Mouse (Mus musculus) lung, adult 2 months (tissue): Measurements from ENCODE around the gene Nav2.

Experiments
- CTCF ChIP-seq: fragments of 200-500 bp; IDR thresholded peaks from 2 replicates; pipeline ENCODE4 v1.5.1; 2011; ENCODE audit warnings: mild to moderate bottlenecking, low read length, control low read depth; ENCODE audit not compliant: insufficient read depth
- POLR2A ChIP-seq: fragments of 200-500 bp; IDR thresholded peaks from 2 replicates; pipeline ENCODE4 v1.6.1; 2011; ENCODE audit warnings: low read depth, mild to moderate bottlenecking, control low read depth, low read length, borderline replicate concordance; ENCODE audit errors: extremely low read depth

- TF ChIP-seq CTCF (peak; percentile 83), POLR2A (no peak)
These were observed 562.8 kb downstream of the Nav2 start for GRCm38 (mm10) chr7:49471278-49471677.
